Mouse (Mus musculus) R1 (cell line): ENCODE data around the gene Sirpb1c.
"Not testable (repeated sequence)": the region's sequence is repeated elsewhere in the genome, so short reads cannot be mapped to it uniquely, and the experiment has no call there.

Experiments
- DNase-seq: peaks from one replicate; pipeline ENCODE4 v3.0.0-alpha.2; 2018; ENCODE audit warnings: low read depth, low spot score

Sirpb1c gene

DNA sequence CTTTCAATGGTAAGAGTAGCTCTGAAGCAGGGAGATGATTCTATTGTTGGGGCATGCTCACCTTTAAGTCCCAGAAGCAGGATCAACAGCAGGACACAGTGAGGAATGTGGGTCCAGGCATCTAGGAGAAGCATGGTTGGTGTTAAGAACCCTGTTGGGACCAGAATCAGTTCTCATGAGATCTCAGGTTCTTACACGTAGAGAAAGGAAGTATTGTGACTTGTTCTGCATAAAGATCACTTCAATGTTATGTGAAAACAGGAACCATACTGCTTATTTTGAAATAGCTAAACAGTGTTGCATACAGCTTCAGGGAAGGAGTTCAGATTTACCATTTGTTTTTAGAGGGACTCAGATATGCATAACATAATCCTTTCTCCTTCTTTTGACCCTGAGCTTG lies at the start of gene Sirpb1c:
Gene Sirpb1c (minus strand): TSS at position 249 of the 400 bp plus-strand sequence.
- DNase-seq: not testable (repeated sequence)

DNA sequence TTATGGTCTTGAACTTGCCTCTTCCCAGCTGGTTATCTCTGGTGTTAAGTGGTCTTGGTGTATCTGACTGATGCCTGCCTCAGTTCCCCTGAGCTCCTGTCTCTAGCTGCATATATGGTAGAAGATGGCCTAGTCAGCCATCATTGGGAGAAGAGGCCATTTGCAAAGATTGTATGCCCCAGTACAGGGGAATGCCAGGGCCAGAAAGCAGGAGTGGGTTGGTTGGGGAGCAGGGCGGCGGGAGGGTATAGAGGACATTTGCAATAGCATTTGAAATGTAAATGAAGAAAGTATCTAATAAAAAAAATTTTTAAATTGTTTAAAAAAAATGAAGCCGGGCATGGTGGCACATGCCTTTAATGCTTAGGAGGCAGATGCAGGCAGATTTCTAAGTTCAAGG lies 38.1 kb upstream of the Sirpb1c start:
- no peak for DNase-seq

DNA sequence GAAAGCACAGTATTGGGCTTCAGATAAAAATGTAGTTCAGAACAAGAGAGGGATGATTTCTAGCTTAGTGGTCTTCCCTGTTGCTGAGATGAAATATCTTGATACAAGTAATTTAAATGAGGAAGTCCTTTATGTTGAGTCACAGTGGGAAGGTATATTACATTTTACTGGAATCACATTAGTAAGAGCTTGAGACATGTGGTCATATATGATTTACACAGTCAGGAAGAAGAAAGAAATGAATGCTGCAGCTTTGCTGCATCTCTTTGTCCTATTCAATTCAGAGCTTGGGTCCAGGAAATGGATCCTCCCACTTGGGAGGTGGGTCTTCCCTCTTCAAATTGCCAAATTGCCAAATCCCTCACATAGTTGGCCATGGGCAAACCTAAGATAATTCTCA lies 7.4 kb upstream of the Sirpb1c start:
- not testable (repeated sequence) for DNase-seq

DNA sequence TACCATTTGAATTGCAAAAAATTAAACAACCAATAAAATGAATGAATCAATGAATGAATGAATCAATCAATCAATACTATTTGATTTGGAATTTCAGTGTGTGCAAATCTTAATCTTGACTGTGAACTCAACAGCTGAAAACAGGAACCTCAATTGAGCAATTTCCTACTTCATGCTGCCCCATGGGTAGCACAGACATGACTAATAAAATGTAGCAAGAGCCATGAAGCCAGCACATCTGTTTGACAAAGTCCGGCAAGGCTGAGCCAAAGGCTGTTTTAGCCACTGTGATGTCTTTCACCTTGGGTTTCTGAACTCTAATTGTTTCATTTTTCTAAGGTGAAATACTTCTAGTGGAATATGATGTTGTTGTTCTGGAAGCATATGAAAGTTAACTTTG lies 1.6 kb upstream of the Sirpb1c start:
- DNase-seq: no peak

DNA sequence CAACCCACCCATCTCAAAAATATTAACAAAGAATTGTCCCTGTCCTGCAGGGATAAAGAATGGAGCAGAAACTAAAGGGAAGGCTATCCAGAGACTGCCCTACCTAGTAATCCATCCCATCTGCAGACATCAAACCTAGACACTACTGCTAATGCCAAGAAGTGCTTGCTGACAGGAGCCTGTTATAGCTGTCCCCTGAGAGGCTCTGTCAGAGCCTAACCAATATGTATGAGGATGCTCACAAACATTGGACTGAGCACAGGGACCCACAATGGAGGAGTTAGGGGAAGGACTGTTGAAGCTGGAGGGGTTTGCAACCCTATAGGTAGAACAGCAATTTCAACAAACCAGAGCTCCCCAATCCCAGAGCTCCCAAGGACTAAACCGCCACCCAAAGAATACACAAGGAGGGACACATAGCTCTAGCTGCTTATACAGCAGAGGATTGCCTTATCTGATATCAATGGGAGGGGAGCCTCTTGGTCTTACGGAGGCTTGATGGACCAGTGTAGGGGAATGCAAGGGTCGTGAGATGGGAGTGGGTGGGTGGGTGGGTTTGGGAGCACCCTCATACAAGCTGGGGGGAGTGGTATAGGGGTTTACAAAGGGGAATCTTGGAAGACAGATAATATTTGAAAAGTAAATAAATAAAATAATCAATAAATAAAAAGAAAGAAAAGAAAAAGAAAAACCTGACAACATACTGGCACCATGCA lies 838 bp downstream of the Sirpb1c start:
- DNase-seq: no peak

DNA sequence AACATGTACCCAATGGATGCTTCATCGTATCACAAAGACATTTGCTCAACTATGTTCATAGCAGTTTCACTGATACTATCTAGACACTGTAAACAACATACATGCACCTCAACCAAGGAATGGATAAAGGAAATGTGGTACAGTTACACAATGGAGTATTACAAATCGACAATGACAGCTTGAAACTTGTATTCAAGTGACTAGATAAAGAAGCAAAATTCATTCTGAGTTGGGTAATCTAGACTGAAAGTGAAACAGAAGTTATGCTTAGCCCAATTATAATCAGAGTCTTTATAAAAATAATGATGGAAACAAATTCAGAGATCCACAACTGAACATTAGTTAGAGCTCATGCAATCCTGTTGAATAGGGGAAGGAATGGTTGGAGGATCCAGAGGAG lies 74.7 kb downstream of the Sirpb1c start:
- DNase-seq: not testable (repeated sequence)
